Mouse (Mus musculus) yolk sac, embryonic 10.5 days (tissue): ENCODE measurements around the gene Auts2.
A peak's percentile ranks its signal among the peaks of the same experiment; 100 is the strongest.

ENCODE experiments used
- DNase-seq: peaks from one replicate; pipeline ENCODE4 v3.0.0-alpha.2; 2017; ENCODE audit warnings: low spot score

Gene Auts2

GRCm38 (mm10) chr5:132182077-132182476, 361.1 kb downstream of the Auts2 start:
- DNase-seq, result no peak

GRCm38 (mm10) chr5:132170010-132170409, 373.1 kb downstream of the Auts2 start:
- no peak for DNase-seq

GRCm38 (mm10) chr5:132168805-132169204, 374.3 kb downstream of the Auts2 start:
- DNase-seq, result no peak

GRCm38 (mm10) chr5:132168224-132168623, 374.9 kb downstream of the Auts2 start:
- no peak for DNase-seq

- no peak for DNase-seq
These were observed 376.6 kb downstream of the Auts2 start for GRCm38 (mm10) chr5:132166559-132166958.

GRCm38 (mm10) chr5:132163960-132164359, 379.2 kb downstream of the Auts2 start:
- peak; percentile 47 for DNase-seq

GRCm38 (mm10) chr5:132162206-132162533, 381.0 kb downstream of the Auts2 start:
- DNase-seq, result no peak

- DNase-seq, result no peak
These were observed 381.6 kb downstream of the Auts2 start for GRCm38 (mm10) chr5:132161338-132162205.

- no peak for DNase-seq
These were observed 399.0 kb downstream of the Auts2 start for GRCm38 (mm10) chr5:132144181-132144580.

- no peak for DNase-seq
These were observed 402.3 kb downstream of the Auts2 start for GRCm38 (mm10) chr5:132140816-132141215.

- no peak for DNase-seq
These were observed 407.0 kb downstream of the Auts2 start for GRCm38 (mm10) chr5:132135941-132136663.

GRCm38 (mm10) chr5:132131948-132132347, 411.2 kb downstream of the Auts2 start:
- no peak for DNase-seq

- no peak for DNase-seq
These were observed 412.6 kb downstream of the Auts2 start for GRCm38 (mm10) chr5:132130577-132130976.

- no peak for DNase-seq
These were observed 416.5 kb downstream of the Auts2 start for GRCm38 (mm10) chr5:132126626-132127025.

GRCm38 (mm10) chr5:132115631-132116030, 427.5 kb downstream of the Auts2 start:
- DNase-seq, result no peak

GRCm38 (mm10) chr5:132114561-132115301, 428.4 kb downstream of the Auts2 start:
- DNase-seq, result no peak

GRCm38 (mm10) chr5:132113480-132113879, 429.7 kb downstream of the Auts2 start:
- no peak for DNase-seq

- DNase-seq, result no peak
These were observed 430.5 kb downstream of the Auts2 start for GRCm38 (mm10) chr5:132112666-132113065.

- DNase-seq, result no peak
These were observed 440.7 kb downstream of the Auts2 start for GRCm38 (mm10) chr5:132102426-132102825.

- DNase-seq, result no peak
These were observed 444.7 kb downstream of the Auts2 start for GRCm38 (mm10) chr5:132098461-132098860.

GRCm38 (mm10) chr5:132092721-132093120, 450.4 kb downstream of the Auts2 start:
- no peak for DNase-seq

GRCm38 (mm10) chr5:132089496-132090250, 453.5 kb downstream of the Auts2 start:
- DNase-seq, result no peak
